ENCODE assay signal across 10 mouse cellular contexts in genomic region chr16:37585129-37585563, GRCm38 (mm10). TPM values are rescaled to one million over a fixed set of nuclear protein-coding genes. Genes with fewer than 3 reads are reported as not detected.
DNase-seq lines count a peak whose midpoint lies in the region; ATAC-seq lines count a peak whose summit lies in the region.
"Had no signal": no experiment of that assay in that cellular context is flagged by ENCODE, and none has a peak within 500 bp of the region (broad histone marks: within the 10 kb centered on the region; RNA-seq: fewer than 3 reads in every experiment).

No protein-coding gene starts in this region.

- H3K27me3 ChIP-seq in kidney, embryonic 16.5 days (ENCODE audit: insufficient read depth, low read length) = no peaks in the 10 kb centered on the region
- H3K27me3 ChIP-seq in hindbrain, embryonic 11.5 days (ENCODE audit: control insufficient read depth, insufficient read depth, low read length) = no peaks in the 10 kb centered on the region
- H3K27me3 ChIP-seq in midbrain, embryonic 16.5 days (ENCODE audit: control insufficient read depth, insufficient read depth, low read depth, low read length) = no peaks in the 10 kb centered on the region

- peak overlapping the region; percentile 64 for H3K4me2 ChIP-seq in kidney, embryonic 16.5 days (replicated peaks; ENCODE audit: low read depth, low read length)
- H3K4me2 ChIP-seq in hindbrain, embryonic 11.5 days (replicated peaks; ENCODE audit: low read depth, low read length) = no peak overlapping the region
- H3K4me2 ChIP-seq in midbrain, embryonic 16.5 days (ENCODE audit: low read length) = peak overlapping the region; percentile 53

- peaks cover 17% of the 10 kb centered on the region for H3K4me1 ChIP-seq in kidney, embryonic 16.5 days (ENCODE audit: insufficient read depth, low read length)
- peaks cover 6% of the 10 kb centered on the region for H3K4me1 ChIP-seq in hindbrain, embryonic 11.5 days (replicated peaks; ENCODE audit: control insufficient read depth, insufficient read depth, low read length)
- peaks cover 20% of the 10 kb centered on the region for H3K4me1 ChIP-seq in midbrain, embryonic 16.5 days (ENCODE audit: control insufficient read depth, insufficient read depth, low read length)

- H3K9ac ChIP-seq in kidney, embryonic 16.5 days (replicated peaks; ENCODE audit: low read length) = no peak overlapping the region
- no peak overlapping the region for H3K9ac ChIP-seq in hindbrain, embryonic 11.5 days (ENCODE audit: low read depth, low read length)
- no peak overlapping the region; the same call in 1 of the 2 replicates for H3K9ac ChIP-seq in midbrain, embryonic 16.5 days (ENCODE audit: low read depth, low read length)

- WGBS in kidney, embryonic 16.5 days = 68% methylated on average over 8 of the region's 8 CpGs
- 48% methylated on average over 8 of the region's 8 CpGs for whole genome bisulfite sequencing in hindbrain, embryonic 11.5 days
- WGBS in midbrain, embryonic 16.5 days = 36% methylated on average over 8 of the region's 8 CpGs

- no peak for ATAC-seq in kidney, embryonic 16.5 days (ENCODE audit: low FRiP score, low TSS enrichment)
- peak; percentile 46; the same call in 1 of the 2 replicates for ATAC-seq in hindbrain, embryonic 11.5 days (ENCODE audit: low FRiP score)
- ATAC-seq in midbrain, embryonic 16.5 days = peak; percentile 56; the same call in 1 of the 2 replicates
- no peak for ATAC-seq in granulocyte monocyte progenitor cell, adult 5-6 weeks (replicated peaks; ENCODE audit: poor library complexity, severe bottlenecking)

- no peaks in the 10 kb centered on the region for H3K9me3 ChIP-seq in kidney, embryonic 16.5 days (ENCODE audit: low read length)
- H3K9me3 ChIP-seq in hindbrain, embryonic 11.5 days (ENCODE audit: control insufficient read depth, low read length) = no peaks in the 10 kb centered on the region
- no peaks in the 10 kb centered on the region for H3K9me3 ChIP-seq in midbrain, embryonic 16.5 days (replicated peaks; ENCODE audit: control insufficient read depth, low read length, poor library complexity, severe bottlenecking)
- H3K9me3 ChIP-seq: megakaryocyte, embryonic 14.5 days had no signal

- H3K4me3 ChIP-seq in kidney, embryonic 16.5 days (ENCODE audit: low read length) = no peak overlapping the region
- H3K4me3 ChIP-seq in hindbrain, embryonic 11.5 days (ENCODE audit: low read depth, low read length) = no peak overlapping the region
- no peak overlapping the region for H3K4me3 ChIP-seq in midbrain, embryonic 16.5 days (ENCODE audit: low read depth, low read length)

- no peak overlapping the region for H3K27ac ChIP-seq in kidney, embryonic 16.5 days (ENCODE audit: low read length)
- H3K27ac ChIP-seq in hindbrain, embryonic 11.5 days (ENCODE audit: low read depth, low read length) = peak overlapping the region; percentile 94
- peak overlapping the region; percentile 84 for H3K27ac ChIP-seq in midbrain, embryonic 16.5 days (ENCODE audit: low read length)

- DNase-seq in cerebellum, adult 9-10 months = peak; percentile 52
- DNase-seq in cerebellum, postnatal 4 days (ENCODE audit: low spot score in 2 of 2) = no peak
- no peak for DNase-seq in kidney, adult 8-10 months
- peak; percentile 32 for DNase-seq in hindbrain, embryonic 11.5 days (ENCODE audit: low spot score)
- no peak for DNase-seq in gastrocnemius, adult 8-10 months (ENCODE audit: low spot score in 2 of 2)

- no peaks in the 10 kb centered on the region for H3K36me3 ChIP-seq in kidney, embryonic 16.5 days (ENCODE audit: insufficient read depth, low read length)
- H3K36me3 ChIP-seq in hindbrain, embryonic 11.5 days (ENCODE audit: control insufficient read depth, insufficient read depth, low read length) = no peaks in the 10 kb centered on the region
- no peaks in the 10 kb centered on the region for H3K36me3 ChIP-seq in midbrain, embryonic 16.5 days (ENCODE audit: control insufficient read depth, insufficient read depth, low read length)

RNA-seq across cellular contexts. Expression of gene Hgd, which starts 5.2 kb away (rescaled TPM):
- polyA plus RNA-seq in kidney, embryonic 16.5 days (2015; fragmentation: Nextera tagmentation; extraction: Ambion mirVana) = 10.4 and 10.7 TPM in 2 replicates
- polyA plus RNA-seq in hindbrain, embryonic 11.5 days (2014; fragmentation: Nextera tagmentation; extraction: Ambion mirVana) = not detected in 2 replicates
- 0.19 and 0.34 TPM in 2 replicates for polyA plus RNA-seq in midbrain, embryonic 16.5 days (2015; fragmentation: Nextera tagmentation; extraction: Ambion mirVana)
- total RNA-seq in granulocyte monocyte progenitor cell, adult 5-6 weeks (2014; fragmentation: Nextera tagmentation) = not detected in 2 replicates
- not detected in 2 replicates for total RNA-seq in granulocyte monocyte progenitor cell, adult 5-6 weeks (2017)
- total RNA-seq in gastrocnemius, adult 8-10 months (2022) = under 1 TPM in 1 of 4 experiments, not detected in 3; 0.27 TPM
- total RNA-seq: left cerebral cortex, adult 18-20 months had no signal

RNA-seq across cellular contexts. Expression of gene Rabl3, which starts 45.5 kb away (rescaled TPM):
- polyA plus RNA-seq in kidney, embryonic 16.5 days (2015; fragmentation: Nextera tagmentation; extraction: Ambion mirVana) = 24.7 and 25.3 TPM in 2 replicates
- polyA plus RNA-seq in hindbrain, embryonic 11.5 days (2014; fragmentation: Nextera tagmentation; extraction: Ambion mirVana) = 42.1 and 45.6 TPM in 2 replicates
- 17.2 and 18.8 TPM in 2 replicates for polyA plus RNA-seq in midbrain, embryonic 16.5 days (2015; fragmentation: Nextera tagmentation; extraction: Ambion mirVana)
- total RNA-seq in granulocyte monocyte progenitor cell, adult 5-6 weeks (2014; fragmentation: Nextera tagmentation) = 10.2 and 13.1 TPM in 2 replicates
- total RNA-seq in granulocyte monocyte progenitor cell, adult 5-6 weeks (2017) = 7.5 and 15.5 TPM in 2 replicates
- 1 to 10 TPM; 5.2 to 5.9 (median 5.5) TPM for total RNA-seq in gastrocnemius, adult 8-10 months (2022)

RNA-seq across cellular contexts. Expression of gene Gtf2e1, which starts 45.6 kb away (rescaled TPM):
- 26.4 and 29.0 TPM in 2 replicates for polyA plus RNA-seq in kidney, embryonic 16.5 days (2015; fragmentation: Nextera tagmentation; extraction: Ambion mirVana)
- 50.5 and 50.8 TPM in 2 replicates for polyA plus RNA-seq in hindbrain, embryonic 11.5 days (2014; fragmentation: Nextera tagmentation; extraction: Ambion mirVana)
- polyA plus RNA-seq in midbrain, embryonic 16.5 days (2015; fragmentation: Nextera tagmentation; extraction: Ambion mirVana) = 31.9 and 35.3 TPM in 2 replicates
- 22.0 and 25.4 TPM in 2 replicates for total RNA-seq in granulocyte monocyte progenitor cell, adult 5-6 weeks (2014; fragmentation: Nextera tagmentation)
- total RNA-seq in granulocyte monocyte progenitor cell, adult 5-6 weeks (2017) = 22.9 and 23.2 TPM in 2 replicates
- 10 to 100 TPM; 10.2 to 14.1 (median 11.6) TPM for total RNA-seq in gastrocnemius, adult 8-10 months (2022)

Comparison
In these comparisons a context has a peak if more than half of its experiments do, and no peak if none do; other contexts are left out.
1. DNase-seq: peak in cerebellum, adult 9-10 months (single experiment) and hindbrain, embryonic 11.5 days (single experiment); none in cerebellum, postnatal 4 days (0 of 2), kidney, adult 8-10 months (0 of 2) and gastrocnemius, adult 8-10 months (0 of 2).
2. ATAC-seq: peak in hindbrain, embryonic 11.5 days (single experiment) and midbrain, embryonic 16.5 days (single experiment); none in kidney, embryonic 16.5 days (single experiment) and granulocyte monocyte progenitor cell, adult 5-6 weeks (single experiment).